Mouse (Mus musculus) kidney, adult 9 months (tissue): ENCODE results near the gene Mxra7.
"Not testable (repeated sequence)": the region's sequence is repeated elsewhere in the genome, so short reads cannot be mapped to it uniquely, and the experiment has no call there.

Experiments
- DNase-seq: peaks from one replicate; pipeline ENCODE4 v3.0.0; 2022

Mxra7 gene

GRCm38 (mm10) chr11:116846593-116847181 is 18.8 kb upstream of the Mxra7 start:
- no peak for DNase-seq

- peak; percentile 99 for DNase-seq
Measured at GRCm38 (mm10) chr11:116843261-116844233, 15.7 kb upstream of the Mxra7 start, which contains the start of the genes Mettl23 and Jmjd6. Mettl23 (plus strand) TSS chr11:116843278. Jmjd6 (minus strand) TSS chr11:116843449.

GRCm38 (mm10) chr11:116842531-116843260 is 14.8 kb upstream of the Mxra7 start:
- DNase-seq = peak; percentile 64

GRCm38 (mm10) chr11:116840748-116841147 is 12.9 kb upstream of the Mxra7 start:
- no peak for DNase-seq

- DNase-seq = no peak
Measured at GRCm38 (mm10) chr11:116839601-116840000, 11.8 kb upstream of the Mxra7 start.

- DNase-seq = no peak
Measured at GRCm38 (mm10) chr11:116838936-116839335, 11.1 kb upstream of the Mxra7 start.

GRCm38 (mm10) chr11:116837441-116837840 is 9.6 kb upstream of the Mxra7 start:
- no peak for DNase-seq

GRCm38 (mm10) chr11:116836283-116836682 is 8.4 kb upstream of the Mxra7 start:
- DNase-seq = no peak

GRCm38 (mm10) chr11:116834954-116835353 is 7.1 kb upstream of the Mxra7 start:
- no peak for DNase-seq

- DNase-seq = no peak
Measured at GRCm38 (mm10) chr11:116832172-116832685, 4.4 kb upstream of the Mxra7 start.

GRCm38 (mm10) chr11:116826550-116827504 is 1.0 kb downstream of the Mxra7 start:
- DNase-seq = no peak

- no peak for DNase-seq
Measured at GRCm38 (mm10) chr11:116825230-116825629, 2.6 kb downstream of the Mxra7 start.

- DNase-seq = not testable (repeated sequence)
Measured at GRCm38 (mm10) chr11:116823885-116824284, 4.0 kb downstream of the Mxra7 start.

GRCm38 (mm10) chr11:116823255-116823654 is 4.6 kb downstream of the Mxra7 start:
- no peak for DNase-seq

GRCm38 (mm10) chr11:116822626-116823025 is 5.2 kb downstream of the Mxra7 start:
- no peak for DNase-seq

- no peak for DNase-seq
Measured at GRCm38 (mm10) chr11:116822215-116822614, 5.6 kb downstream of the Mxra7 start.

- DNase-seq = no peak
Measured at GRCm38 (mm10) chr11:116821057-116821940, 6.5 kb downstream of the Mxra7 start.

- DNase-seq = no peak
Measured at GRCm38 (mm10) chr11:116819932-116820593, 7.8 kb downstream of the Mxra7 start.

GRCm38 (mm10) chr11:116818722-116819121 is 9.1 kb downstream of the Mxra7 start:
- peak; percentile 32 for DNase-seq

- DNase-seq = no peak
Measured at GRCm38 (mm10) chr11:116817567-116817966, 10.3 kb downstream of the Mxra7 start.
